Mouse (Mus musculus) G1E-ER4 (cell line): ENCODE data around the gene Olfr1375. TPM values are rescaled to one million over a fixed set of nuclear protein-coding genes. Genes with fewer than 3 reads are reported as not detected.
"Not testable (repeated sequence)": the region's sequence is repeated elsewhere in the genome, so short reads cannot be mapped to it uniquely, and the experiment has no call there.

Source experiments
- GATA1 ChIP-seq: IDR thresholded peaks from one replicate; pipeline ENCODE4 v1.8.0; 2012; ENCODE audit warnings: low read length, inconsistent platforms
- polyA plus RNA-seq: library from polyadenylated mRNA; stranded (reverse); fragments of >175 nt; gene quantifications from 2 replicates; pipeline ENCODE4 v1.2.3, GENCODE M21; 2012

The Olfr1375 gene
- polyA plus RNA-seq = not detected in 2 replicates

GRCm38 (mm10) chr11:51047809-51048208, at the start of gene Olfr1375:
TSS of gene Olfr1375 (plus strand) at chr11:51048109.
- not testable (repeated sequence) for TF ChIP-seq GATA1

- no peak for TF ChIP-seq GATA1
Measured at GRCm38 (mm10) chr11:51003296-51003695, 44.6 kb upstream of the Olfr1375 start, which contains the start of gene Olfr51. TSS of gene Olfr51 (plus strand) at chr11:51003596.

- no peak for TF ChIP-seq GATA1
Measured at GRCm38 (mm10) chr11:51011821-51012220, 36.1 kb upstream of the Olfr1375 start.

GRCm38 (mm10) chr11:51013936-51014335, 34.0 kb upstream of the Olfr1375 start, which contains the start of gene Olfr54:
TSS of gene Olfr54 (plus strand) at chr11:51014236.
- no peak for TF ChIP-seq GATA1

GRCm38 (mm10) chr11:51016341-51016740, 31.6 kb upstream of the Olfr1375 start:
- no peak for TF ChIP-seq GATA1

- TF ChIP-seq GATA1 = no peak
Measured at GRCm38 (mm10) chr11:51030225-51030624, 17.7 kb upstream of the Olfr1375 start.

- TF ChIP-seq GATA1 = no peak
Measured at GRCm38 (mm10) chr11:51032851-51033250, 15.1 kb upstream of the Olfr1375 start.

GRCm38 (mm10) chr11:51035951-51036350, 12.0 kb upstream of the Olfr1375 start:
- TF ChIP-seq GATA1 = no peak

GRCm38 (mm10) chr11:51051678-51052077, 3.8 kb downstream of the Olfr1375 start:
- no peak for TF ChIP-seq GATA1

GRCm38 (mm10) chr11:51053230-51053629, 5.3 kb downstream of the Olfr1375 start:
- TF ChIP-seq GATA1 = no peak

- TF ChIP-seq GATA1 = no peak
Measured at GRCm38 (mm10) chr11:51059151-51059571, 11.3 kb downstream of the Olfr1375 start, which contains the start of gene Zfp354a. TSS of gene Zfp354a (plus strand) at chr11:51059257.

GRCm38 (mm10) chr11:51059640-51060039, 11.7 kb downstream of the Olfr1375 start:
- TF ChIP-seq GATA1 = no peak

- no peak for TF ChIP-seq GATA1
Measured at GRCm38 (mm10) chr11:51060981-51061380, 13.1 kb downstream of the Olfr1375 start.

- TF ChIP-seq GATA1 = no peak
Measured at GRCm38 (mm10) chr11:51063276-51063675, 15.4 kb downstream of the Olfr1375 start.

- TF ChIP-seq GATA1 = no peak
Measured at GRCm38 (mm10) chr11:51063841-51064240, 15.9 kb downstream of the Olfr1375 start.

- TF ChIP-seq GATA1 = no peak
Measured at GRCm38 (mm10) chr11:51084527-51084926, 36.6 kb downstream of the Olfr1375 start.

- no peak for TF ChIP-seq GATA1
Measured at GRCm38 (mm10) chr11:51085269-51085668, 37.4 kb downstream of the Olfr1375 start.

Other genes with a start within 250 kb of the Olfr1375 start
- not detected in 2 replicates for gene Zfp354c, start 220.4 kb upstream of the Olfr1375 start, polyA plus RNA-seq
- gene Zfp879, start 206.6 kb upstream of the Olfr1375 start, polyA plus RNA-seq = not detected in 2 replicates
- not detected in 2 replicates for gene Grm6, start 197.4 kb upstream of the Olfr1375 start, polyA plus RNA-seq
- not detected in 2 replicates for gene Zfp454, start 160.5 kb upstream of the Olfr1375 start, polyA plus RNA-seq
- not detected in 2 replicates for gene Zfp2, start 131.9 kb upstream of the Olfr1375 start, polyA plus RNA-seq
- gene Zfp354b, start 116.5 kb upstream of the Olfr1375 start, polyA plus RNA-seq = not detected in 2 replicates
- gene 4933414I15Rik, start 104.3 kb upstream of the Olfr1375 start, polyA plus RNA-seq = not detected in 2 replicates
- gene Prop1, start 94.3 kb upstream of the Olfr1375 start, polyA plus RNA-seq = not detected in 2 replicates
- not detected in 2 replicates for gene Olfr1378, start 81.6 kb upstream of the Olfr1375 start, polyA plus RNA-seq
- not detected in 2 replicates for gene Olfr1377, start 66.1 kb upstream of the Olfr1375 start, polyA plus RNA-seq
- gene Olfr51, start 44.5 kb upstream of the Olfr1375 start, polyA plus RNA-seq = not detected in 2 replicates
- gene Olfr54, start 33.9 kb upstream of the Olfr1375 start, polyA plus RNA-seq = not detected in 2 replicates
- not detected in 2 replicates for gene Zfp354a, start 11.1 kb downstream of the Olfr1375 start, polyA plus RNA-seq
- 0.19 TPM in 1 of 2 replicates, not detected in the other for gene Gm12569, start 172.4 kb downstream of the Olfr1375 start, polyA plus RNA-seq
- 1.3 and 1.6 TPM in 2 replicates for gene Clk4, start 213.6 kb downstream of the Olfr1375 start, polyA plus RNA-seq
- not detected in 2 replicates for gene BC049762, start 214.9 kb downstream of the Olfr1375 start, polyA plus RNA-seq
- gene Col23a1, start 241.8 kb downstream of the Olfr1375 start, polyA plus RNA-seq = not detected in 2 replicates